Mouse (Mus musculus) bone marrow, adult 2 months (tissue): Measurements from ENCODE around the gene Hebp1.

Source experiments
- CTCF ChIP-seq: fragments of 200-500 bp; IDR thresholded peaks from 2 replicates; pipeline ENCODE4 v1.5.1; 2011; ENCODE audit warnings: low read length, control low read depth; ENCODE audit not compliant: control insufficient read depth, insufficient read depth
- POLR2A ChIP-seq: fragments of 200-500 bp; IDR thresholded peaks from 2 replicates; pipeline ENCODE4 v1.6.1; 2011; ENCODE audit warnings: low read depth, mild to moderate bottlenecking, control low read depth, low read length, borderline replicate concordance; ENCODE audit not compliant: control insufficient read depth

DNA sequence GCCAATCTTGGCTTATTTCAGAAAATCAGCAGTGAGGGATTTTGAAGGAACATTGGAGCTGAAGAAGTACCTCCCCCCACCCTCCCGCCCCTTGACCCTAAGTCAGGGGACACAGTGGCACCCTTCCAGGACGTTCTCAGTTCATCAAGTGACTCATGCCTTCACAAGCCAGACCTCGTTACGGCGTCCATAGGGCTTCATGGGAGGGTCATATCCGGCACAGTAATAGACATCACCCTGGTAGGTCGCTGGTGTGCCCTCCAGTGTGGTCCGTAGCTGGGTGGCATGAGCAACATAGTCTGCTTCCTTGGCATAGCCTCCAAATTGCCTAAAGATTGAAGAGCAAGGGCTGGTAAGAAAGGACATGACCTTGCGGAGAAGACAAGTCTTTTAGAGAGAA, 60.1 kb downstream of the Hebp1 start:
- no peak for TF ChIP-seq CTCF
- no peak for TF ChIP-seq POLR2A
